Mouse (Mus musculus) hindbrain, embryonic 11.5 days (tissue): ENCODE measurements around the gene Cic. TPM values are rescaled to one million over a fixed set of nuclear protein-coding genes. Genes with fewer than 3 reads are reported as not detected.
A peak's percentile ranks its signal among the peaks of the same experiment; 100 is the strongest.

Experiments
- ATAC-seq: fragments of 200-750 bp; cut with Nextera tagmentation; 2 replicates; pipeline ENCODE4 v1.8.0; 2017; ENCODE audit warnings: mild to moderate bottlenecking, moderate TSS enrichment, moderate library complexity; ENCODE audit not compliant: low FRiP score
- DNase-seq: peaks from one replicate; pipeline ENCODE4 v3.0.0-alpha.2; 2015; ENCODE audit warnings: low spot score
- H3K27ac ChIP-seq: fragments of 300-500 bp; sonication (generic); 2 replicates; pipeline ENCODE4 v1.5.1; 2014; ENCODE audit warnings: mild to moderate bottlenecking, low read depth, low read length
- H3K27me3 ChIP-seq: fragments of 300-500 bp; sonication (generic); 2 replicates; pipeline ENCODE4 v1.6.1; 2014; ENCODE audit warnings: mild to moderate bottlenecking, low read length, moderate library complexity, mixed read lengths; ENCODE audit not compliant: control insufficient read depth, insufficient read depth
- H3K36me3 ChIP-seq: fragments of 300-500 bp; sonication (generic); 2 replicates; pipeline ENCODE4 v1.6.1; 2014; ENCODE audit warnings: mild to moderate bottlenecking, low read length, moderate library complexity, mixed read lengths; ENCODE audit not compliant: control insufficient read depth, insufficient read depth
- H3K4me1 ChIP-seq: fragments of 300-500 bp; sonication (generic); replicated peaks from 2 replicates; pipeline ENCODE4 v1.6.1; 2014; ENCODE audit warnings: low read length, mixed read lengths; ENCODE audit not compliant: control insufficient read depth, insufficient read depth
- H3K4me2 ChIP-seq: fragments of 300-500 bp; sonication (generic); replicated peaks from 2 replicates; pipeline ENCODE4 v1.6.1; 2014; ENCODE audit warnings: mild to moderate bottlenecking, low read depth, low read length
- H3K4me3 ChIP-seq: fragments of 300-500 bp; sonication (generic); 2 replicates; pipeline ENCODE4 v1.5.1; 2014; ENCODE audit warnings: low read depth, low read length
- H3K9ac ChIP-seq: fragments of 300-500 bp; sonication (generic); 2 replicates; pipeline ENCODE4 v1.6.1; 2014; ENCODE audit warnings: low read depth, low read length
- H3K9me3 ChIP-seq: fragments of 300-500 bp; sonication (generic); 2 replicates; pipeline ENCODE4 v1.6.1; 2016; ENCODE audit warnings: low read length; ENCODE audit not compliant: control insufficient read depth
- WGBS: fragments of 180-500 bp; shearing (Covaris S2); extraction: QIAGEN DNeasy Blood & Tissue Kit; methylation state at CpG from one replicate; pipeline ENCODE4 v1.1.7; 2014; 5-methylcytosine and 5-hydroxymethylcytosine counted together
- polyA plus RNA-seq: library from polyadenylated mRNA; unstranded; fragments of >200 nt; fragmentation: Nextera tagmentation; extraction: Ambion mirVana; gene quantifications from 2 replicates; pipeline ENCODE4 v1.2.1, GENCODE M21; 2014

Cic gene
- polyA plus RNA-seq, 1 experiment from 2014 or later: 39.0 TPM

DNA sequence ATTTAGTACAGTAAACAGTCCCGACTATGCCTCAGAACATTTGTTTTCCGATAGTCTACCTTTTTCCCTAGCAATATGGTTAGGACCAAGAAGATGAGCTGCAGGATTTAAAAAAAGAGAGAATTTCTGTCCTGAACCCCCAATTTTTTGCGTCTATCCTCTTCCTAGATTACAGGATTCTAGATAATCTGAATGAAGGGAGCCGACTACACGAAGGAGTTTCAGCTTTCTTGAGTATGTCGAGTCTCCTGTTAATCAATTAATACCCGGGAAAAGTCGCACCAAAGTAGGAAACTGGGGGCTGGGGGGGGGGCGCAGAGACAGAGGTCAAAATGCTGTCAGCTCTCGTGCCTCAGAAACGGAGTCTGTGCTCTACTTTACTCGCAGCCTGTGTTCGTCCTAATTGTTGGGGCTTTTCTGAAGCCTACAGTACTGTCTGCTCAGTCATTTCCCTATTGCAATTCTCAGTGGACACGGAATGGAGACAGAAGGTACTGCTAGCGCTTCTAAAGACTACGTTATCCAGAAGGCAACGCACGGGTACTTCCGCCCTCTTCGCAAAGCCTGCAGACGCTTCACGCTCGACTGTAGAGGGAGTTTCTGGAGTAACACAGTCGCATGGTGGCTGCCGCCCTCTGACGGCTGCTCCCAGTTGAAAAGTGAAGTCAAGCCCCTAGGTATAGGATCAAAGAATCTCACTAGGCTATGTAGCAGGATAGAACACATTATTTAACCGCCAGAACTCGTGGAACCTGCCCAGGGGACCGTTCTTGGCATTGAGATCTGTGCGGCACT is 28.5 kb upstream of the Cic start:
- no peaks in the 10 kb centered on the region for H3K36me3 ChIP-seq
- peak; percentile 81 for DNase-seq
- ATAC-seq: peak; percentile 36
- H3K4me3 ChIP-seq: peak overlapping the region; percentile 85
- no peaks in the 10 kb centered on the region; the same call in 1 of the 2 replicates for H3K4me1 ChIP-seq
- H3K27me3 ChIP-seq: no peaks in the 10 kb centered on the region
- WGBS: 4% methylated on average over 30 of the region's 30 CpGs
- no peaks in the 10 kb centered on the region for H3K9me3 ChIP-seq
- peak overlapping the region; percentile 29; the same call in 1 of the 2 replicates for H3K9ac ChIP-seq
- peak overlapping the region; percentile 42 for H3K4me2 ChIP-seq
- peak overlapping the region; percentile 10 for H3K27ac ChIP-seq

DNA sequence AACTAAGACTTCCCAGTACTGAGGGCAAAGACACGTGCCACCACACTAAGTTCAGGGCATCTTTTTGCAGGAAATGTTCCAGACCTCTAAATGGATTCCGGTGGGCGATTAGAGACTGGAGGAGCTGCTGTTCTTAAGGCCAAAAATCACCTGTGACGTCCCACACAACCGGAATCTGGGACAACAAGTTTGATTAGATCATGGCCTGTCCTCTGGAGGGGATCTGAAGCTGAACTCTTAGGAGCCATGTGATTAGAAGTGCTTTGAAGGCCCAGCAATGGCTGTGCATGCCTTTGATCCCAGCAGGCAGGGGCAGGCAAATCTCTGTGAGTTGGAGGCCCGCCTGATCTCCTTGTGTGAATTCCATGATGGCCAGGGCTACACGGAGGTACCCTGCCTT is 26.9 kb upstream of the Cic start:
- Histone ChIP-seq H3K36me3 (no peaks in the 10 kb centered on the region), H3K9me3 (no peaks in the 10 kb centered on the region), H3K27me3 (no peaks in the 10 kb centered on the region), H3K27ac (no peak overlapping the region), H3K4me2 (no peak overlapping the region), H3K4me3 (no peak overlapping the region), H3K4me1 (no peaks in the 10 kb centered on the region; the same call in 1 of the 2 replicates), H3K9ac (no peak overlapping the region)
- ATAC-seq (no peak), DNase-seq (no peak)
- 72% methylated on average over 7 of the region's 7 CpGs for WGBS

DNA sequence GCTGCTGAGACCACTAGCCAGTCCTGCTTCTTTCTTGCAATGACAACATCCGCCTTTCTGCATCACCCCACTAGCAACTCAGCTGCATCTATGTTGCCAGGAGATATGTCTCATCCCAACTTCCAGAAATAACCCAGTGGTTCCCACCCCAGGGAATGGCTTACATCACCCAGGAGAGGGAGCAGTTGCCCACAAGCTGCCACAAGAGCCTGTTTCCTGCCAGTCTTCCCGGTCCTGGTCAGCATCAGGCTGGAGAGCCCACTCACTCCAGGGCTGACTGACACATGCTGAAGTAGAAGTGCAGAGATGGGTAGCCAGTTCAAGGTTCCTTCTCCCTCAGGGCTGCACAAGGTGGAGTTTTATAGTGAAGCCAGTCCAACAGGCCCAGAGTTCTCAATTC is 26.4 kb upstream of the Cic start:
- no peak overlapping the region for H3K9ac ChIP-seq
- H3K27me3 ChIP-seq: no peaks in the 10 kb centered on the region
- H3K4me1 ChIP-seq: no peaks in the 10 kb centered on the region; the same call in 1 of the 2 replicates
- 26% methylated on average over 2 of the region's 2 CpGs for WGBS
- ATAC-seq: no peak
- H3K9me3 ChIP-seq: no peaks in the 10 kb centered on the region
- H3K4me2 ChIP-seq: no peak overlapping the region
- peak; percentile 54 for DNase-seq
- H3K4me3 ChIP-seq: no peak overlapping the region
- H3K27ac ChIP-seq: no peak overlapping the region
- no peaks in the 10 kb centered on the region for H3K36me3 ChIP-seq

DNA sequence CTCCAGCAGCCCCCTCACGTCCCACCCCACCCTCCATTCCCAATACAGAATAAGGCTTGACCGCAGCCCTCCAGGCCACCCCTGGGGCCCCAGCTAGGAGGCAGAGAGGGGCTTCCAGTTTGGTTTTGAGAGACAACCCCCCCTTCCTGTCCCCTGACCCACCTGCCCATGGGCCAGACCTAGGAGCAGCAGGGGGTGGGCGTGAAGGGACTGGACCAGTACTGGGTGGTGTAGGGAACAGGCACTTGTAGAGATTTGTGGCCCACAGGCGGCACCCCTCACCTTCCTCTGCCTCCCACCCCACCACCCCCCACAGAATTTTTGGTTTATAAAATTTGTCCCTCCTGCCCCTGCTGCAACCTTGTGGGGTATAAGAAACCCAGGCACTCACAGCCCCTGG is 24.1 kb upstream of the Cic start:
- DNase-seq (no peak), ATAC-seq (no peak)
- no peaks in the 10 kb centered on the region for H3K36me3 ChIP-seq
- H3K4me3 ChIP-seq: no peak overlapping the region
- no peak overlapping the region for H3K4me2 ChIP-seq
- no peak overlapping the region for H3K9ac ChIP-seq
- H3K4me1 ChIP-seq: peaks cover 9% of the 10 kb centered on the region
- WGBS: 93% methylated on average over 4 of the region's 4 CpGs
- no peak overlapping the region for H3K27ac ChIP-seq
- H3K27me3 ChIP-seq: no peaks in the 10 kb centered on the region
- no peaks in the 10 kb centered on the region for H3K9me3 ChIP-seq

DNA sequence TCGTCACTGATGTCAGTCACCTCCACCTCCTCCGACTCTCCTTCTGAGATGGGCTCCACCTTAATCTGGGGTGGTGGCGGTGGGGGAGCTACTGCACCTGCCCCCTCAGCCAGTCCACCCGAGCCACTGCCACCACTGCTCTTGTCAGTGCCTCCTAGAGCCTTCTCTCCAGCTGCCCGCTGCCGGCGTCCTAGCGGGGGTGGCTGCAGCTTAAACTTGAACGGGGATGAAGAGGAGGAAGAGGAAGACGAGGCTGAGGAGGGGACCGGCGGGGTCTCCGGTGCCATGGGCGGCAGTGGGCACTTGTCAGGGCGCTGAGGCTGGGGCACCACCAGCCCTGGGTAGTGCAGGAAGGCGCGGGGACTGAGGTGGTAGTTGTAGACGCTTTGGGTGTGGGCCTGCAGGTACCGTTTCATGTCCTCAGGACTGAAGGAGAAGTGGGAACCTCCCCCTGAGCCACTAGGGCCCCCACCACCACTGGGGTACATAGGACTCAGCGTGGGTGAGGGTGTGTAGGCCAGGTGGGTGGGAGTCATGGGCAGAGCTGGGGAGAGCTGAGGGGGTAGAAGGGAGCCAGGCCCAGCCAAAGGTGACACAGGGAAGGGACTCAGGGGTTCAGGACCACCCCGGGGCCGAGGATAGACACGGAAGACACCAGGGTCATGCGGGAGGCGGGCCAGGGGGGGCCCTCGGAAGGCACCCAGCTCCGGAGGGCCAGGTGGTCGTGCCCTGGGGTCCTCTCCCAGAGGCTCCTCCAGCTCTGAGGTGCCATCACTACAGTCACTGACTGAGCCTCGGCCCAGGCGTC is 22.7 kb upstream of the Cic start:
- Histone ChIP-seq H3K4me1 (peaks cover 12% of the 10 kb centered on the region), H3K9ac (no peak overlapping the region), H3K27me3 (no peaks in the 10 kb centered on the region), H3K27ac (no peak overlapping the region), H3K9me3 (no peaks in the 10 kb centered on the region), H3K36me3 (no peaks in the 10 kb centered on the region), H3K4me2 (no peak overlapping the region), H3K4me3 (no peak overlapping the region)
- ATAC-seq (no peak), DNase-seq (no peak)
- WGBS: 89% methylated on average over 28 of the region's 30 CpGs

DNA sequence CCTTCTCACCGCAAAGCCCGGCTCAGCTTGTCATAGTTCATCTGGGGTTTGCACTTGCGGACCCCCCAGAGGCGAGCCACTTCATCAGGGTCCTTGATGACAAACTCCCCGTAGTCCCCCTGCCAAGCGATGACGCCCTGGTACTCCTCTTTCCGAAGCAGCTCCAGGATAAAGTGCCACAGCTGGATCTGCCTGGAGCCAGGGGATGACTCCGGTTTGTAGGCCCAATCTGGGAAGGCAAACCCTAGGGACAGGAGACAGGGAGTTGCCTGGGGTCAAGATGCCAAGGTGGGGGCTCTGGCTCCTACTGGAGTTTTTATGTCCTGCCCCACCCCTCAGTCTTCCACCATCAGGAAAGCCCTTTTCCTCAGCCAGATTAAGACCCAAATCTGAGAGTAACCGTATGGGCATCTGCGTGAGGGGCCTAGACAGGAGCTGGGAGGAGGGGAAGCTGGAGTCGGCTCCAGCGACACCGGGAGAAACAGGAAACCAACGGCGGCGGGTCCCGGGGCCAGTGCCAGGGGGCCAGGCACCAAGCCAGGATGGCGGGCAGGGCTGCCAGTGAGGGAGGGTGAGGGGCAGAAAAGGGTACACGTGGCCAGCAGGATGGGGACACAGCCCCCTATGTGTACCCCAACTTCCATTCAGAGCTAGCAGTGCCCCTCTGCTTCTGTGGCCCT is 21.3 kb upstream of the Cic start:
- 83% methylated on average over 20 of the region's 20 CpGs for WGBS
- H3K27ac ChIP-seq: peak overlapping the region; percentile 36; the same call in 1 of the 2 replicates
- H3K4me2 ChIP-seq: 0 out of 2 replicates have a peak overlapping the region, but pooled peaks have one; percentile 5

DNA sequence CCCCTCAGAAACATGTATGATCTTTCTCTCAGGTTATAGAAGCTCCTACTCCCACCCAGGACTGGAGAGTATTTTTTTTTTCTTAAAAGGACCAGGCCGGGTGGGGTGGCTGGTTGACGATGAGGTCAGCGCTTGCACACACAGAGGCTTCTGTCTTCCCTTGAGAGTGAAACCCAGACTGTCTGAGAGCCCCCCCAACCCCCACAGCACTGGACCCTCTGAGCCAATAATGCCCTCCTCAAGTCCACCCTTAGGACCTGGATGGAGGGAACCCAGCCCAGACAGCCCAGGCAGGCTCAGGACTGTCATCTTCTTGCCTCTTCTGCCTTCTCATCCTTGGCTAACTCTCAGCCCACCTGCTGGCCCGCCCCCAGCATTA is 20.8 kb upstream of the Cic start:
- ATAC-seq (no peak), DNase-seq (no peak)
- Histone ChIP-seq H3K4me3 (0 out of 2 replicates have a peak overlapping the region, but pooled peaks have one; percentile 16), H3K27me3 (no peaks in the 10 kb centered on the region), H3K9ac (peak overlapping the region; percentile 19; the same call in 1 of the 2 replicates), H3K36me3 (no peaks in the 10 kb centered on the region), H3K27ac (peak overlapping the region; percentile 36; the same call in 1 of the 2 replicates), H3K4me2 (peak overlapping the region; percentile 5; the same call in 1 of the 2 replicates), H3K4me1 (peaks cover 12% of the 10 kb centered on the region), H3K9me3 (no peaks in the 10 kb centered on the region)
- WGBS: 74% methylated on average over 4 of the region's 4 CpGs

More for the DNA sequence above, 21.3 kb upstream of the Cic start:
- ATAC-seq (no peak), DNase-seq (no peak)
- H3K9me3 ChIP-seq: no peaks in the 10 kb centered on the region
- 0 out of 2 replicates have a peak overlapping the region, but pooled peaks have one; percentile 16 for H3K4me3 ChIP-seq
- no peaks in the 10 kb centered on the region for H3K27me3 ChIP-seq
- peaks cover 12% of the 10 kb centered on the region for H3K4me1 ChIP-seq
- no peak overlapping the region for H3K9ac ChIP-seq
- H3K36me3 ChIP-seq: no peaks in the 10 kb centered on the region

DNA sequence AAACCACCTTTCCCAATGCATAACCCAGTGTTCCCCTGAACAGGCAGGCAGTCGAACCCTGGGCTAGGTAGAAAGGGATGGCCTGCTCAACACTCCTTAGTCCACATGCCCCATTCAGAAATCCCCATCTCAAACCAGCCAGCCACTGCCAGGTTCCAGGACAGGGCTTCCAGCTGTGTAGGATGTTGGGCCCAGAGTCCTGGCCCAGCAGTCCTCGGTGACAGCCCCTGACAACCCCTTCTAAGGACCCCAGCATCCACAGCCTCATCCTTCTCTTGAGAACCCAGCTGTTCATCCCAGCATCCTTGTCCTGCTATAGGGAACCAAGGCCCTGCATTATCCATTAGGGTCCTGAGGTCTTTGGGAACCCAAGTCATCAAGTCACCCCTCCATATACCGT is 20.0 kb upstream of the Cic start:
- Histone ChIP-seq H3K27ac (peak overlapping the region; percentile 89), H3K9ac (peak overlapping the region; percentile 79; the same call in 1 of the 2 replicates), H3K9me3 (no peaks in the 10 kb centered on the region), H3K4me2 (peak overlapping the region; percentile 94), H3K4me1 (peaks cover 12% of the 10 kb centered on the region), H3K4me3 (peak overlapping the region; percentile 16; the same call in 1 of the 2 replicates), H3K36me3 (no peaks in the 10 kb centered on the region), H3K27me3 (no peaks in the 10 kb centered on the region)
- no peak for ATAC-seq
- peak; percentile 19 for DNase-seq
- 16% methylated on average over 3 of the region's 3 CpGs for WGBS
